Comparison of ENCODE assay signal across 9 mouse cellular contexts in the genomic region with DNA sequence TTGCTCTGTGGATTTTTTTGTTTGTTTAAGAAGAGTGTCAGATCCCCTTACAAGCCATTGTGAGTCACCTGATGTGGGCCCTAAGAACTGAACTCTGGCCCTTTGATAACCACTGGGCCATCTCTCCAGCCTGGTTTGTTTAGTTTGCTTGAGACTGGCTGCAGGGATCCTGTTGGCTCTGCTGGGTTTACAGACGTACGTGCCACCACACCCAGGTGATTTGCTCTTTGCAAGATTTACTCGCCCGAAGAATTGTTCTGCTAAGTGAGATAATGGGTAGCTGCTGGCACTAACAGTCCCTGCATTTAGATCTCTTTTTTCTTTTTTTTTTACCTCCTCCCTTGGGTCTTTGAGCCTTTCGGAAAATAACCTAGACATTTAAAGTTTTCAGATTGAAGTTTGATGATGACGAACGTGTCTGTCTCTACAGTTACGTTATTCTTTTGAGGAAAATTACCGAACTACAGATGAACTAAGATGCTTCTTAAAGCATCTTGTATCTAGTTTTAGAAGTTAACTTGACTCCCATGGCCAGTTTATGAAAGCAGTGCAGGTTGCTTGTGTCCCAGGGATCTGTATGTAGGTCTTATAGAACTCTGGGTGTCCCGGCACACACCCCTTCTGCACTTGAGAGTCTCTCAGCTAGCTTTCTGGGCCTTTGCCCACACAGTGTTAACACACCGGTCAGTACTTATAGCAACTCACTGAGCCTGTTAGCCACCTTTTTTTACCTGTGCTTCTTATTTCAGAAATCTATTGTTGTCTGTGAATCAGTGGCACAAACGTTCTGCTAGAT. TPM values are rescaled to one million over a fixed set of nuclear protein-coding genes. Genes with fewer than 3 reads are reported as not detected.
DNase-seq lines count a peak whose midpoint lies in the region; ATAC-seq and TF ChIP-seq lines count a peak whose summit lies in the region.
"Had no signal": no experiment of that assay in that cellular context is flagged by ENCODE, and none has a peak within 500 bp of the region (broad histone marks: within the 10 kb centered on the region; RNA-seq: fewer than 3 reads in every experiment).

No protein-coding gene starts in this region.

- intact Hi-C loops in left cerebral cortex, postnatal 25 days (cut with DNase I): no loop called here

- ATAC-seq in megakaryocyte, adult 5-6 weeks (ENCODE audit: poor library complexity, severe bottlenecking): no peak
- no peak for ATAC-seq in forebrain, embryonic 12.5 days (ENCODE audit: low FRiP score)
- peak; percentile 51; the same call in 1 of the 2 replicates for ATAC-seq in stomach, postnatal 0 days (ENCODE audit: low FRiP score, low TSS enrichment)

- no peak overlapping the region for H3K27ac ChIP-seq in forebrain, embryonic 12.5 days
- peak overlapping the region; percentile 93 for H3K27ac ChIP-seq in liver, adult 2 months (replicated peaks; ENCODE audit: insufficient read depth, low read depth, low read length)
- H3K27ac ChIP-seq in stomach, postnatal 0 days (replicated peaks): no peak overlapping the region; the same call in 1 of the 2 replicates

- H3K79me2 ChIP-seq in liver, adult 2 months (ENCODE audit: control insufficient read depth, insufficient read depth, low read length): peaks cover 19% of the 10 kb centered on the region; the same call in 1 of the 2 replicates

- peak overlapping the region; percentile 98 for H3K4me3 ChIP-seq in megakaryocyte, embryonic 14.5 days (replicated peaks)
- H3K4me3 ChIP-seq in forebrain, embryonic 12.5 days (replicated peaks): peak overlapping the region; percentile 87; the same call in 1 of the 2 replicates
- H3K4me3 ChIP-seq in liver, adult 2 months (ENCODE audit: insufficient read depth, low read depth, low read length): peak overlapping the region; percentile 14
- H3K4me3 ChIP-seq in stomach, postnatal 0 days (ENCODE audit: low read depth, low read length): peak overlapping the region; percentile 88; the same call in 1 of the 2 replicates

- 0 out of 2 replicates have a peak, but pooled peaks cover 2% of the 10 kb centered on the region for H3K9me3 ChIP-seq in megakaryocyte, embryonic 14.5 days
- H3K9me3 ChIP-seq in forebrain, embryonic 12.5 days: no peaks in the 10 kb centered on the region
- no peaks in the 10 kb centered on the region for H3K9me3 ChIP-seq in stomach, postnatal 0 days (ENCODE audit: control insufficient read depth, low read length)

- 91% methylated on average over 12 of the region's 12 CpGs for WGBS in forebrain, embryonic 12.5 days
- WGBS in liver, adult 2 months: 31% methylated on average over 12 of the region's 12 CpGs
- WGBS in stomach, postnatal 0 days: 59% methylated on average over 12 of the region's 12 CpGs

- peaks cover 67% of the 10 kb centered on the region for H3K4me1 ChIP-seq in megakaryocyte, embryonic 14.5 days
- H3K4me1 ChIP-seq in forebrain, embryonic 12.5 days: peaks cover 30% of the 10 kb centered on the region
- peaks cover 25% of the 10 kb centered on the region for H3K4me1 ChIP-seq in liver, adult 2 months (ENCODE audit: control insufficient read depth, insufficient read depth, low read length)
- H3K4me1 ChIP-seq in stomach, postnatal 0 days (replicated peaks; ENCODE audit: control insufficient read depth, insufficient read depth): 0 out of 2 replicates have a peak, but pooled peaks cover 4% of the 10 kb centered on the region

- TF ChIP-seq EP300 in stomach, postnatal 0 days (optimal IDR thresholded peaks at IDR 0.05): no peak

- H3K4me2 ChIP-seq in forebrain, embryonic 12.5 days: peak overlapping the region; percentile 91
- peak overlapping the region; percentile 79 for H3K4me2 ChIP-seq in stomach, postnatal 0 days (replicated peaks; ENCODE audit: low read depth)

- no peak for TF ChIP-seq POLR2A in liver, adult 2 months (IDR thresholded peaks at IDR 0.05; ENCODE audit: extremely low read depth, insufficient read depth, low read length)

- H3K27me3 ChIP-seq in megakaryocyte, embryonic 14.5 days (replicated peaks): no peaks in the 10 kb centered on the region
- H3K27me3 ChIP-seq in forebrain, embryonic 12.5 days: no peaks in the 10 kb centered on the region
- no peaks in the 10 kb centered on the region for H3K27me3 ChIP-seq in liver, adult 2 months (ENCODE audit: control insufficient read depth, insufficient read depth, low read length)
- no peaks in the 10 kb centered on the region for H3K27me3 ChIP-seq in stomach, postnatal 0 days (ENCODE audit: control insufficient read depth, insufficient read depth, low read length)

- TF ChIP-seq CTCF in liver, adult 2 months (IDR thresholded peaks at IDR 0.05; ENCODE audit: low read depth, low read length): no peak
- no peak for TF ChIP-seq CTCF in stomach, postnatal 0 days (IDR thresholded peaks at IDR 0.05; ENCODE audit: low read depth)

- H3K9ac ChIP-seq in forebrain, embryonic 12.5 days: peak overlapping the region; percentile 95; the same call in 1 of the 2 replicates
- H3K9ac ChIP-seq in liver, adult 2 months (ENCODE audit: low read depth, low read length): peak overlapping the region; percentile 60
- no peak overlapping the region; the same call in 1 of the 2 replicates for H3K9ac ChIP-seq in stomach, postnatal 0 days (ENCODE audit: low read length)

- DNase-seq in liver, adult 2 months (ENCODE audit: extremely low read depth, low read depth, low spot score): peak; percentile 96
- DNase-seq in stomach, postnatal 0 days (ENCODE audit: low spot score): peak; percentile 68
- no peak for DNase-seq in adrenal gland, adult 2 months
- no peak for DNase-seq in left cerebral cortex, postnatal 25 days (ENCODE audit: low spot score in 2 of 2)
- no peak for DNase-seq in cerebellum, postnatal 25 days
- DNase-seq: lung, postnatal 4 days had no signal

- H3K36me3 ChIP-seq in megakaryocyte, embryonic 14.5 days (replicated peaks; ENCODE audit: low read length): peaks cover 24% of the 10 kb centered on the region
- no peaks in the 10 kb centered on the region for H3K36me3 ChIP-seq in forebrain, embryonic 12.5 days (replicated peaks)
- H3K36me3 ChIP-seq in liver, adult 2 months (ENCODE audit: control insufficient read depth, insufficient read depth, low read length): no peaks in the 10 kb centered on the region
- no peaks in the 10 kb centered on the region for H3K36me3 ChIP-seq in stomach, postnatal 0 days (ENCODE audit: control insufficient read depth, insufficient read depth, low read length)

RNA-seq across cellular contexts. Expression of gene Ncoa4, which starts 1.6 kb away (rescaled TPM):
- 2.9 and 6.8 TPM in 2 replicates for polyA plus RNA-seq in megakaryocyte, embryonic 14.5 days (2012; ENCODE audit: insufficient read depth, low replicate concordance)
- total RNA-seq in megakaryocyte, adult 5-6 weeks (2015): 107 and 111 TPM in 2 replicates
- 93.2 and 110 TPM in 2 replicates for total RNA-seq in megakaryocyte, adult 5-6 weeks (2017)
- polyA plus RNA-seq in forebrain, embryonic 12.5 days (2016; fragmentation: Nextera tagmentation; extraction: Ambion mirVana): 91.9 and 94.8 TPM in 2 replicates
- 134 and 142 TPM in 2 replicates for total RNA-seq in liver, adult 2 months (2014; rRNA removed)
- polyA plus RNA-seq in liver, adult 2 months (2012; rRNA removed): 39.6 and 43.1 TPM in 2 replicates
- 97.2 and 100 TPM in 2 replicates for polyA plus RNA-seq in stomach, postnatal 0 days (2015; fragmentation: Nextera tagmentation; extraction: Ambion mirVana)
- 100 to 1,000 TPM; 155 to 232 TPM for total RNA-seq in adrenal gland, adult 2 months (2021)
- 18.6 and 27.6 TPM in 2 replicates for polyA plus RNA-seq in adrenal gland, adult 2 months (2012; rRNA removed)
- total RNA-seq in left cerebral cortex, postnatal 25 days (2021): 100 to 1,000 TPM; 104 to 123 TPM

RNA-seq across cellular contexts. Expression of gene Msmb, which starts 19.5 kb away (rescaled TPM):
- not detected in 2 replicates for polyA plus RNA-seq in megakaryocyte, embryonic 14.5 days (2012; ENCODE audit: insufficient read depth, low replicate concordance)
- total RNA-seq in megakaryocyte, adult 5-6 weeks (2015): not detected in 2 replicates
- not detected in 2 replicates for total RNA-seq in megakaryocyte, adult 5-6 weeks (2017)
- polyA plus RNA-seq in forebrain, embryonic 12.5 days (2016; fragmentation: Nextera tagmentation; extraction: Ambion mirVana): not detected in 2 replicates
- total RNA-seq in liver, adult 2 months (2014; rRNA removed): not detected in 2 replicates
- not detected in 2 replicates for polyA plus RNA-seq in liver, adult 2 months (2012; rRNA removed)
- not detected in 2 replicates for polyA plus RNA-seq in stomach, postnatal 0 days (2015; fragmentation: Nextera tagmentation; extraction: Ambion mirVana)
- total RNA-seq in adrenal gland, adult 2 months (2021): not detected
- not detected in 2 replicates for polyA plus RNA-seq in adrenal gland, adult 2 months (2012; rRNA removed)
- total RNA-seq in left cerebral cortex, postnatal 25 days (2021): not detected

RNA-seq across cellular contexts. Expression of gene Timm23, which starts 40.4 kb away (rescaled TPM):
- 55.0 and 266 TPM in 2 replicates for polyA plus RNA-seq in megakaryocyte, embryonic 14.5 days (2012; ENCODE audit: insufficient read depth, low replicate concordance)
- total RNA-seq in megakaryocyte, adult 5-6 weeks (2015): 122 and 132 TPM in 2 replicates
- total RNA-seq in megakaryocyte, adult 5-6 weeks (2017): 88.3 and 104 TPM in 2 replicates
- 227 and 231 TPM in 2 replicates for polyA plus RNA-seq in forebrain, embryonic 12.5 days (2016; fragmentation: Nextera tagmentation; extraction: Ambion mirVana)
- 191 and 195 TPM in 2 replicates for total RNA-seq in liver, adult 2 months (2014; rRNA removed)
- 122 and 156 TPM in 2 replicates for polyA plus RNA-seq in liver, adult 2 months (2012; rRNA removed)
- polyA plus RNA-seq in stomach, postnatal 0 days (2015; fragmentation: Nextera tagmentation; extraction: Ambion mirVana): 218 and 234 TPM in 2 replicates
- total RNA-seq in adrenal gland, adult 2 months (2021): 100 to 1,000 TPM; 150 to 152 TPM
- polyA plus RNA-seq in adrenal gland, adult 2 months (2012; rRNA removed): 165 TPM in 2 replicates
- 10 to 100 TPM; 64.0 to 86.2 TPM for total RNA-seq in left cerebral cortex, postnatal 25 days (2021)

RNA-seq across cellular contexts. Expression of gene Parg, which starts 40.5 kb away (rescaled TPM):
- 1.1 and 4.6 TPM in 2 replicates for polyA plus RNA-seq in megakaryocyte, embryonic 14.5 days (2012; ENCODE audit: insufficient read depth, low replicate concordance)
- 34.7 and 37.1 TPM in 2 replicates for total RNA-seq in megakaryocyte, adult 5-6 weeks (2015)
- total RNA-seq in megakaryocyte, adult 5-6 weeks (2017): 80.2 and 97.7 TPM in 2 replicates
- polyA plus RNA-seq in forebrain, embryonic 12.5 days (2016; fragmentation: Nextera tagmentation; extraction: Ambion mirVana): 55.3 and 60.3 TPM in 2 replicates
- total RNA-seq in liver, adult 2 months (2014; rRNA removed): 21.0 and 25.1 TPM in 2 replicates
- 2.8 TPM in 2 replicates for polyA plus RNA-seq in liver, adult 2 months (2012; rRNA removed)
- polyA plus RNA-seq in stomach, postnatal 0 days (2015; fragmentation: Nextera tagmentation; extraction: Ambion mirVana): 15.2 and 17.5 TPM in 2 replicates
- 10 to 100 TPM; 49.0 to 69.1 TPM for total RNA-seq in adrenal gland, adult 2 months (2021)
- polyA plus RNA-seq in adrenal gland, adult 2 months (2012; rRNA removed): 6.3 and 8.9 TPM in 2 replicates
- total RNA-seq in left cerebral cortex, postnatal 25 days (2021): 10 to 100 TPM; 39.4 to 46.9 TPM

Comparison
In these comparisons a context has a peak if more than half of its experiments do, and no peak if none do; other contexts are left out.
1. H3K4me3 ChIP-seq: peak in every context shown above with its lines; median percentile 98 in megakaryocyte, embryonic 14.5 days; 88 in stomach, postnatal 0 days; 87 in forebrain, embryonic 12.5 days; 14 in liver, adult 2 months.
2. DNase-seq: peak in liver, adult 2 months (single experiment) and stomach, postnatal 0 days (single experiment); none in adrenal gland, adult 2 months (single experiment), left cerebral cortex, postnatal 25 days (0 of 2) and cerebellum, postnatal 25 days (0 of 2).